Mouse (Mus musculus) hematopoietic multipotent progenitor cell, adult 10-12 weeks (in vitro differentiated cells): ENCODE data around the gene Gm43552. TPM values are rescaled to one million over a fixed set of nuclear protein-coding genes. Genes with fewer than 3 reads are reported as not detected.

Experiments
- polyA plus RNA-seq: library from polyadenylated mRNA; stranded (reverse); fragments of >175 nt; gene quantifications from 2 replicates; pipeline ENCODE4 v1.2.3, GENCODE M21; 2012; ENCODE audit warnings: low replicate concordance

The Gm43552 gene
- 83.4 and 256 TPM in 2 replicates for polyA plus RNA-seq

DNA sequence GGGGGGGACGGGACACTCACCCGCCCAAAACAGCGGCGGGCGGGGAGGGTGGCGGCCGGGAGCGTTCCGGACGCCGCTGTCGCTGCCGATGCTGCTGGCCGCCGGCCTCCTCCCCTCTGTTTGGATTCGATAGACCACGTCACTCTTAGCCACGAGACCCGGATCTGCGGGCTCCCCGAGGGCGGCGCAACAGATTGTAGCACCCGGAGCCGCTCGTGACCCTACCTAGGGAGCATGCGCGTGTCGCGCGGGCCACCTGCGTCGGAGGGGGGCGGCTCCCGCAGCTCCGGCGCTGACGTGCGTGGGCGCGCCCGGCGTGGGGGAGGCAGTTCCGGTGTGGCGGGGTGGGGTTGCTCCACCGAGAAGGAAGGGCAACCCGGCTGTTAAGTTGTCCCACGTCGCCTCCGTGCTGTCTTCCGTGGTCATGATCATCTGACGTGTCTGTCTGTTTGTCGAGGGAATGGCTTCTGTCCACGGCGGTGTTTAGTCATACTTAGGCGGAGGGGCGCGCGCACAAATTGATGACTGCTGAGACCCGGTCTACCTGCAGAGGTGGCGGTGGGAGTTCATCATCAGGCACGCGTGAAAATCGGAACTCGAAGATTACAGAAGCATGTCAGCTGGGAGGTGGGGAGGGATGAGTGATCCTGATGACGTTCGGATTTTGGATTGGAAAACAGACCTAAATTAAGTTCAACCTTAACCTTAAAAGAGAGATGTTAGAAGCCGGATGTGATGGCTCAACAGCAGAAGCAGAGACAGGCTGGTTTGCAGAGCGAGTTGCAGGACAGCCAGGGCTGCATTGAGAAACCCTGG is at the start of gene Gm43552:
Gene Gm43552, minus strand, starts transcription at position 118 of the 816 bp plus-strand sequence.

DNA sequence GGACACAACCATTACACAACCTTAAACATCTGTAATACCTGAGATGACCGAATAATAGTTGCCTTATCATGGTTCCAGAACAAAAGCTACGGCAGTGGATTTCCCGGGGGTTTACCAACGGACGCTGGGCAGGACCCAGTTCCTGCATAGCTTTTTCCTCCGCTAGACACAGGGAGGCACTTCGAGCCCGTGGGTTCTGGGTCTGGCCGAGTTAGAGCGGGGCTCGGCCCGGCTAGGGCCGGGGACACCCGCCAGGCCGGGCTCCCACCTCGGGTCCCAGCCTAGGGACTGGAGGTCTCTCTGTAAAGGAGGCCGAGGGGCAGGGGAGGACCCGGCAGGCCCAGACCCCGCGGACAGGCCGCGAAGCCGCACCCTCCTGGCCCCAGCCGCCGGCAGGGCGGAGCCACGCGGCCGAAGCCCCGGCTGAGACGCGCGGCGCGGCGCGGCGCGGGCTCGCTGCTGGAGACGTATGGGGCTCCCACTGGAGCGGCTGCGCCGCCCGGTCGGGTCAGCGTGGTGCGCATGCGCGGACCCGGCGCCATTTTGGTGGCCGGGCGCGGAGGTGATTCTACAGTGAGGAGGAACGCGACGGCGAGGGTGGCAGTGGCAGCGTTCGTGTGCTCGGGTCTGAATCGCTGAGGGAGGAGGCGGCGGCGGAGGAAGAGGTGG is 44.3 kb upstream of the Gm43552 start, which contains the start of the genes Smim14 and Ube2k:
Gene Smim14, minus strand, starts transcription at position 434 of the 669 bp plus-strand sequence.
Gene Ube2k, plus strand, starts transcription at position 483 of the 669 bp plus-strand sequence.

DNA sequence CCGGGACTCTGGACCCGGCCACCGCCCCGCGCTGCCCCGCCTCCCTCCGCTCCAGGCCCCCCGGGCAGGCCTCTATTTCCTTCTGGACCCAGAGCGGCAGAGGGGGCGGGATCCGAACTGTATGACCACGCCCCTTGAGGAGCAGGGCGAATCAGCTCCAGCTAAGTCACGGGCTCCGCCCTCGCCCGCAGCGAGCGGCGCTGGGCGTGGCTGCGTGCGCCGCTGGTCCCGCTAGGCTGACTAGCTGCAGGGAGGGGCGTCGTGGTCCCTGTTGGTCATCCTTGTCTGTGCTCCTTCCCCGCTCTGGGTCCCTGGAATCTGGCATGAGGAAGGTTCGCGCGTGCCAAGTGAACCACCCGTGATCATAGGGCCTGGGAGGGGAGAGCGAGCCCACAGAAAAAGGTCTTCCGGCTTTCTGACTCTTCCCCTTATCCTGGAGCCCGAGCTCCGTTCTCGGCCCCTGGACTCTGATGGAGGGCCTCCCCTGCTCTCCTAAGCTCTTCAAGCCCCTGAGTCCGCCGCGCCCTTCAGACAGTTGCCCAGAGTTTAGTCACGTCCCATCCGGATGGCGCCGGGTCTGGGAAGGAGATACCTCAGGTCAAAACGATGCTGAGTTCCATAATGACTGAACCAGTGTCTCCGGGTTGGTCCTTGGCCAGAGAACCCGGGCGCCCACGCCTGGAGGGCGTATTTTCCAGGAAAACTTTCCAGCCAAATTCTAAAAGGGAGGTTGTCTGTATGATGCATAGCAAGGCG is 56.6 kb downstream of the Gm43552 start, which contains the start of gene Ugdh:
Gene Ugdh, minus strand, starts transcription at position 144 of the 756 bp plus-strand sequence.

DNA sequence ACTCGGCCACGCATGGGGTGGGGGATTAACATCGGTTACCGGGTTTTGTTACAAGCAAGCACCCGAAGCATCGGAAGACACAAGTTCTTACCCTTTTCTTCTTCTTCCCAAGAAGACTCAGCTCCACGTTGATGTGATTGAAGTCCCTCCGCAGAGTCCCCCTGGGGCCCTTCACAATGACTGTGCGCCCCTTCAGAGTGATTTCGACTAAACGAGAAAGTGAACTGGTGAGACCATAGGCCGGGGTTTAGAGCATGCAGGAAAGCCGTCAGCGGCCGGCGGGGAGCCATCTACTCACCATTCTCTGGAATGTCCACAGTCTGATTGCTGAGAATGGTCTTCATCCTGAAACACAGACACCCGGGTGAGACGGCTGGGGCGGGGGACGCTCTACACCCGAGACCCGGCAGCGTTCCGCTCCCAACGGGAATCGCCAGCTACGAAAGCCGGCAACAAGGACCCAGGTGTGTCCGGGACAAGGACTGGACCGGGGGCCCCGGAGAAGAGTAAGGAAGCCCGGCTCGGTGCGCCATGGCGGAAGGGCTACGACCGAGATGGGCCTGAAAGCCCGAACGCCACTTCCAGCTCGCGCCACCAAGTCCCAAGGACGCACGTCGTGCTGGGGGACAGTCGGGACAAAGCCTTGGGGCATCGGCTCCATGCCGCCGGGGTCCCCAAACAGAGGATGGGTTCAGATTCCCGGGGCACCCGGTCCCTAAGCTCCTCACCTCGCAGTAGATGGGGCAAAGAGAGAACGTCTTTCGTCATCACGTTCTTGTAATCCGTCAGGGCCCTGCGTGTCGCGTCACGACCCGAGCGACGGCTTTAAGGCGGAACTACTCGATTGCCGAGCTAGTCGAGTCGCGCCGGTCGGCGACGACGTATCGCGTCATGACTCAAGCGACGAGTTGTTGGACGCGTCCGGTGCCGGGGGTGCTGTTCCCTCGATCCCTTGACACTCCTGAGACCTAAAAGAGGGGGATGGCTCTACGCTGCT is 101.7 kb downstream of the Gm43552 start, which contains the start of the genes Rpl9 and Lias:
Gene Rpl9, minus strand, starts transcription at position 797 of the 997 bp plus-strand sequence.
Gene Lias, plus strand, starts transcription at position 850 of the 997 bp plus-strand sequence.

Other genes with a start within 250 kb of the Gm43552 start
- gene Rfc1, start 157.2 kb downstream of the Gm43552 start, polyA plus RNA-seq: 1.6 and 13.4 TPM in 2 replicates
- not detected in 2 replicates for gene Klb, start 144.5 kb downstream of the Gm43552 start, polyA plus RNA-seq
- 34.9 and 96.1 TPM in 2 replicates for gene Rpl9, start 101.4 kb downstream of the Gm43552 start, polyA plus RNA-seq
- 1.8 and 5.0 TPM in 2 replicates for gene Lias, start 101.3 kb downstream of the Gm43552 start, polyA plus RNA-seq
- 3.7 and 5.6 TPM in 2 replicates for gene Ugdh, start 56.9 kb downstream of the Gm43552 start, polyA plus RNA-seq
- gene Smim14, start 44.4 kb upstream of the Gm43552 start, polyA plus RNA-seq: 51.7 and 181 TPM in 2 replicates
- 45.0 and 57.3 TPM in 2 replicates for gene Ube2k, start 44.4 kb upstream of the Gm43552 start, polyA plus RNA-seq
- 11.0 and 18.2 TPM in 2 replicates for gene Pds5a, start 205.4 kb upstream of the Gm43552 start, polyA plus RNA-seq